Mouse (Mus musculus) liver, embryonic 14.5 days (tissue): ENCODE results near the gene Rnf144b. TPM values are rescaled to one million over a fixed set of nuclear protein-coding genes. Genes with fewer than 3 reads are reported as not detected.

Experiments used
- ATAC-seq: fragments of 200-750 bp; cut with Nextera tagmentation; 2 replicates; pipeline ENCODE4 v1.8.0; 2017; ENCODE audit warnings: moderate number of reproducible peaks, mild to moderate bottlenecking, moderate library complexity; ENCODE audit not compliant: insufficient read depth
- DNase-seq, 3 experiments: peaks; one replicate each; pipeline ENCODE4 v3.0.0-alpha.2; 2012 to 2013; ENCODE audit warnings: low read depth in 3 of 3, low spot score in 3 of 3
- H3K27ac ChIP-seq: fragments of 300-500 bp; sonication (generic); 2 replicates; pipeline ENCODE4 v1.5.1; 2014; ENCODE audit warnings: moderate library complexity, mild to moderate bottlenecking, control low read depth, inconsistent platforms
- H3K27me3 ChIP-seq: fragments of 300-500 bp; sonication (generic); 2 replicates; pipeline ENCODE4 v1.6.1; 2014; ENCODE audit warnings: mild to moderate bottlenecking, low read length, moderate library complexity; ENCODE audit not compliant: control insufficient read depth, insufficient read depth
- H3K36me3 ChIP-seq: fragments of 300-500 bp; sonication (generic); replicated peaks from 2 replicates; pipeline ENCODE4 v1.6.1; 2014; ENCODE audit warnings: low read depth; ENCODE audit not compliant: control insufficient read depth, insufficient read depth
- H3K4me1 ChIP-seq, 2 experiments: fragments of 200-500 bp in 1 of 2; fragments of 300-500 bp in 1 of 2; sonication (generic) in 1 of 2; replicated peaks; 2 replicates each; pipeline ENCODE4 v1.6.1; 2012 to 2014; ENCODE audit warnings: antibody characterized with exemption in 1 of 2, inconsistent platforms in 1 of 2, low read length in 1 of 2; ENCODE audit not compliant: control insufficient read depth in 2 of 2, insufficient read depth in 2 of 2
- H3K4me2 ChIP-seq: fragments of 300-500 bp; sonication (generic); 2 replicates; pipeline ENCODE4 v1.6.1; 2014; ENCODE audit warnings: low read depth, mild to moderate bottlenecking, control low read depth, moderate library complexity
- H3K4me3 ChIP-seq, 2 experiments: fragments of 200-500 bp in 1 of 2; fragments of 300-500 bp in 1 of 2; sonication (generic) in 1 of 2; 2 replicates each; pipeline ENCODE4 v1.5.1; 2012 to 2014; ENCODE audit warnings: low read depth in 2 of 2, low read length in 2 of 2, mild to moderate bottlenecking in 2 of 2, control low read depth in 1 of 2, inconsistent platforms in 1 of 2, moderate library complexity in 1 of 2; ENCODE audit not compliant: insufficient read depth in 1 of 2
- H3K9ac ChIP-seq: fragments of 300-500 bp; sonication (generic); replicated peaks from 2 replicates; pipeline ENCODE4 v1.6.1; 2014; ENCODE audit warnings: mild to moderate bottlenecking, control low read depth, moderate library complexity
- H3K9me3 ChIP-seq: fragments of 300-500 bp; sonication (generic); 2 replicates; pipeline ENCODE4 v1.6.1; 2016; ENCODE audit warnings: low read length, mixed read lengths; ENCODE audit not compliant: control insufficient read depth
- CTCF ChIP-seq: IDR thresholded peaks from 2 replicates; pipeline ENCODE4 v1.5.1; 2016; ENCODE audit warnings: antibody characterized with exemption, low read depth, control low read depth
- EP300 ChIP-seq: IDR thresholded peaks from 2 replicates; pipeline ENCODE4 v1.6.1; 2016; ENCODE audit warnings: antibody characterized with exemption, low read depth
- WGBS: fragments of 180-500 bp; shearing (Covaris S2); extraction: QIAGEN DNeasy Blood & Tissue Kit; methylation state at CpG from one replicate; pipeline ENCODE4 v1.1.7; 2014; ENCODE audit not compliant: insufficient replicate concordance; 5-methylcytosine and 5-hydroxymethylcytosine counted together
- polyA plus RNA-seq, 2 experiments: library from polyadenylated mRNA; depleted of rRNA in 1 of 2; stranded (reverse) in 1 of 2; unstranded in 1 of 2; fragments of >200 nt; fragmentation: Nextera tagmentation in 1 of 2; extraction: Ambion mirVana in 1 of 2; gene quantifications; 2 replicates each; pipeline versions ENCODE4 v1.2.1 to v1.2.3; 2012 to 2014

Rnf144b gene
- polyA plus RNA-seq, 2 experiments = 1.6 to 2.2 TPM

DNA sequence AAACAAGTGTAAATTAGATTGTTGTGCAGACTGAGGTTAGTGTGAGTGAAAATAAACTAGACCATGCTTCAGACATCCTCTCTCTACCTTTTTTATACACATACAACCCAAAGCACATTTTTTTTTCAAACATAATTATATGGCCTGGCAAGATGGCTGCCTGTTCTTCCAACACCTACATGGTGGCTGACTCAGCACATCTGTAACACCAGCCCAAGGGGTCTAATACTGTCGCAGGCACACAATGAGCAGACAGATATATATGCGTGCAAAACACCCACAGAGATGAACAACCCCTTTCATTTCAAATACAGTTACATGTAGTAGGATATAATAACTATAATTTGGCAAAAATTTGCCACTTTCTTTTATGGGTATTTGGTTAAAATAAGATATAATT, 21.9 kb upstream of the Rnf144b start:
- no peaks in the 10 kb centered on the region for H3K27me3 ChIP-seq
- DNase-seq (no peak), ATAC-seq (no peak)
- no peaks in the 10 kb centered on the region for H3K9me3 ChIP-seq
- no peak overlapping the region for H3K4me2 ChIP-seq
- H3K36me3 ChIP-seq = peaks cover 77% of the 10 kb centered on the region
- H3K9ac ChIP-seq = no peak overlapping the region
- H3K27ac ChIP-seq = no peak overlapping the region
- 76% methylated on average over 2 of the region's 2 CpGs for WGBS
- H3K4me1 ChIP-seq = peaks cover 12 to 16% of the 10 kb centered on the region in 2 experiments
- TF ChIP-seq CTCF (no peak), EP300 (no peak)
- no peak overlapping the region for H3K4me3 ChIP-seq

DNA sequence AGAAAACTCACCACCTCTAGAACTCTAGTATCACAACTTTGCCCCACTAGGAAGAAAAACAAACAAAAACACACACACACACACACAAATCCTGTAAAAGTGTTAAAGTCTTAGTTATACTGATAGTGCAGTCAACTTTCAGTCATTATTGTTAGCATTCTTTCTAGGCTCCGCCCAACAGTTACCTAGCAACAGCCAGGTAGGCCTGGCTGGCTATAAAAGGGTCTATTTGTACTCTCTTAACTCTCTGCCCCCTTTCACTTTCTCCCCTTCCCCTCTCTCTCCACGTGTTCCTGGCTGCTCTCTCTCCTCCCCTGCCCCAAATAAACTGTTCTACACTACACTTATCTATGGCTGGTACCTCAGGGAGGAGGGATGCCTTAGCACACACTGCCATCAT, 18.3 kb upstream of the Rnf144b start:
- Histone ChIP-seq H3K4me1 (peaks cover 33 to 38% of the 10 kb centered on the region in 2 experiments), H3K9ac (peak overlapping the region; percentile 100), H3K27ac (peak overlapping the region; percentile 45), H3K36me3 (peaks cover 43% of the 10 kb centered on the region), H3K9me3 (no peaks in the 10 kb centered on the region), H3K4me2 (peak overlapping the region; percentile 96), H3K27me3 (no peaks in the 10 kb centered on the region), H3K4me3 (peak overlapping the region; percentile 96 to 100)
- ATAC-seq = no peak
- WGBS = 18% methylated on average over 2 of the region's 2 CpGs
- TF ChIP-seq EP300 (no peak), CTCF (no peak)
- DNase-seq = no peak

GRCm38 (mm10) chr13:47104856-47105541, 17.5 kb upstream of the Rnf144b start:
- ATAC-seq (no peak), DNase-seq (no peak)
- WGBS = under 1% methylated on average over 25 of the region's 25 CpGs
- peak overlapping the region; percentile 100 for H3K9ac ChIP-seq
- peak overlapping the region; percentile 96 for H3K4me2 ChIP-seq
- no peaks in the 10 kb centered on the region for H3K9me3 ChIP-seq
- H3K4me3 ChIP-seq = peak overlapping the region; percentile 96 to 100
- H3K4me1 ChIP-seq = peaks cover 41 to 44% of the 10 kb centered on the region in 2 experiments
- TF ChIP-seq CTCF (no peak), EP300 (0 out of 2 replicates have a peak, but pooled peaks have one; percentile 21)
- H3K27ac ChIP-seq = peak overlapping the region; percentile 97
- peaks cover 35% of the 10 kb centered on the region for H3K36me3 ChIP-seq
- no peaks in the 10 kb centered on the region for H3K27me3 ChIP-seq

GRCm38 (mm10) chr13:47105711-47106579, 16.5 kb upstream of the Rnf144b start, which contains the start of gene Dek:
Dek (minus strand) TSS chr13:47106201.
- Histone ChIP-seq H3K9me3 (no peaks in the 10 kb centered on the region), H3K4me1 (peaks cover 50 to 54% of the 10 kb centered on the region in 2 experiments), H3K36me3 (peaks cover 28% of the 10 kb centered on the region), H3K9ac (peak within 1 kb of the TSS; percentile 100), H3K27ac (peak within 1 kb of the TSS; percentile 97), H3K4me3 (peak within 1 kb of the TSS; percentile 96 to 100), H3K4me2 (peak within 1 kb of the TSS; percentile 96), H3K27me3 (no peaks in the 10 kb centered on the region)
- DNase-seq = peak; percentile 72 to 79 (median 75)
- WGBS = under 1% methylated on average over 128 of the region's 129 CpGs
- ATAC-seq = peak; percentile 81
- peak; percentile 59 for TF ChIP-seq CTCF
- TF ChIP-seq EP300 = no peak

DNA sequence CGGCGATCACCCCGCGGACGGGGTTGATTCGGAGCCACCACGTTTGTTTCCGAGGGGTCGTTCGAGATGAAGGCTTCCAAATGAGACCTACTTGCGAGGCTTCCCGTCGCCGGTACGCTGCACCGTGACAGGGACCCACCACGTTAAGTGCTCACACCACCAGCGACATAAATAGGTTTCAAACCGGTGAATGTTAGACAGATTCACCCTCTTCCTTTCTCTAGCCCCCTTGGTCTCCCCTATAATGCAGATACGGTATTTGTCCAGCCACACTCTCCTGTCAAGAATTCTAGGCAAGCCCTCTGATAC, 15.9 kb upstream of the Rnf144b start:
- no peaks in the 10 kb centered on the region for H3K9me3 ChIP-seq
- peaks cover 55 to 60% of the 10 kb centered on the region in 2 experiments for H3K4me1 ChIP-seq
- WGBS = under 1% methylated on average over 20 of the region's 20 CpGs
- no peak for DNase-seq
- no peaks in the 10 kb centered on the region for H3K27me3 ChIP-seq
- H3K36me3 ChIP-seq = peaks cover 22% of the 10 kb centered on the region
- ATAC-seq = no peak
- peak overlapping the region; percentile 96 for H3K4me2 ChIP-seq
- peak overlapping the region; percentile 97 for H3K27ac ChIP-seq
- H3K9ac ChIP-seq = peak overlapping the region; percentile 100
- TF ChIP-seq CTCF = no peak
- TF ChIP-seq EP300 = no peak
- H3K4me3 ChIP-seq = peak overlapping the region; percentile 96 to 100
